Mouse (Mus musculus) granulocyte monocyte progenitor cell, adult 5-6 weeks (primary cell): Measurements from ENCODE around the gene Slc9a5. TPM values are rescaled to one million over a fixed set of nuclear protein-coding genes. Genes with fewer than 3 reads are reported as not detected.

Experiments used
- ATAC-seq: replicated peaks from 2 replicates; pipeline ENCODE4 v1.8.0; 2016; ENCODE audit warnings: mild to moderate bottlenecking, moderate TSS enrichment, inconsistent platforms; ENCODE audit not compliant: poor library complexity, severe bottlenecking
- total RNA-seq, 2 experiments: library from RNA; stranded (forward) in 1 of 2; stranded (reverse) in 1 of 2; fragments of 200-712, 200-1000 nt in 1 of 2; fragments of >200 nt in 1 of 2; fragmentation: Nextera tagmentation in 1 of 2; gene quantifications; 2 replicates each; pipeline ENCODE4 v1.2.3; 2014 to 2017

The Slc9a5 gene
- total RNA-seq (2014; fragmentation: Nextera tagmentation): 0.82 and 3.8 TPM in 2 replicates
- total RNA-seq (2017): 0.41 and 0.73 TPM in 2 replicates

- ATAC-seq: no peak
These were observed at the start of gene Slc9a5 for GRCm38 (mm10) chr8:105348450-105349095. TSS of gene Slc9a5 (plus strand) at chr8:105348843.

GRCm38 (mm10) chr8:105299962-105300361, 48.7 kb upstream of the Slc9a5 start:
- ATAC-seq: no peak

- no peak for ATAC-seq
These were observed 45.2 kb upstream of the Slc9a5 start for GRCm38 (mm10) chr8:105303396-105303795.

GRCm38 (mm10) chr8:105303874-105304273, 44.8 kb upstream of the Slc9a5 start:
- no peak for ATAC-seq

GRCm38 (mm10) chr8:105304325-105305210, 44.1 kb upstream of the Slc9a5 start:
- ATAC-seq: 0 out of 2 replicates have a peak, but pooled peaks have one; percentile 12

- ATAC-seq: peak; percentile 49
These were observed 43.2 kb upstream of the Slc9a5 start, which contains the start of gene Elmo3 for GRCm38 (mm10) chr8:105305211-105306145. TSS of gene Elmo3 (plus strand) at chr8:105305601.

- 0 out of 2 replicates have a peak, but pooled peaks have one; percentile 16 for ATAC-seq
These were observed 42.4 kb upstream of the Slc9a5 start for GRCm38 (mm10) chr8:105306146-105306691.

- ATAC-seq: no peak
These were observed 41.0 kb upstream of the Slc9a5 start for GRCm38 (mm10) chr8:105307670-105308069.

- ATAC-seq: no peak
These were observed 40.2 kb upstream of the Slc9a5 start for GRCm38 (mm10) chr8:105308428-105308827.

- ATAC-seq: no peak
These were observed 39.3 kb upstream of the Slc9a5 start for GRCm38 (mm10) chr8:105309142-105309847.

- ATAC-seq: no peak
These were observed 38.5 kb upstream of the Slc9a5 start for GRCm38 (mm10) chr8:105310118-105310517.

- ATAC-seq: no peak
These were observed 36.9 kb upstream of the Slc9a5 start for GRCm38 (mm10) chr8:105311718-105312117.

GRCm38 (mm10) chr8:105312891-105313481, 35.7 kb upstream of the Slc9a5 start:
- no peak for ATAC-seq

- no peak for ATAC-seq
These were observed 34.8 kb upstream of the Slc9a5 start for GRCm38 (mm10) chr8:105313622-105314402.

GRCm38 (mm10) chr8:105315073-105315769, 33.4 kb upstream of the Slc9a5 start:
- ATAC-seq: no peak

GRCm38 (mm10) chr8:105317941-105318340, 30.7 kb upstream of the Slc9a5 start:
- ATAC-seq: no peak

GRCm38 (mm10) chr8:105318662-105319190, 29.9 kb upstream of the Slc9a5 start:
- ATAC-seq: no peak
